Mouse (Mus musculus) CH12.LX (cell line): ENCODE data around the gene Iqcd.

Source experiments
- CHD1 ChIP-seq: IDR thresholded peaks from 2 replicates; pipeline ENCODE4 v1.6.1; 2012; ENCODE audit warnings: low read depth, low read length, improper control_type of control experiment, inconsistent platforms
- CTCF ChIP-seq, 2 experiments: IDR thresholded peaks in 1 of 2; conservative IDR thresholded peaks in 1 of 2; 2 replicates each; pipeline ENCODE4 v1.5.1; 2011 to 2012; ENCODE audit warnings: low read depth in 2 of 2, low read length in 2 of 2, improper control_type of control experiment in 1 of 2, inconsistent platforms in 1 of 2, mild to moderate bottlenecking in 1 of 2, moderate library complexity in 1 of 2
- EP300 ChIP-seq: IDR thresholded peaks from 2 replicates; pipeline ENCODE4 v1.6.1; 2011; ENCODE audit warnings: low read length, improper control_type of control experiment
- POLR2A ChIP-seq: IDR thresholded peaks from 2 replicates; pipeline ENCODE4 v1.6.1; 2011; ENCODE audit warnings: low read depth, mild to moderate bottlenecking, improper control_type of control experiment, low read length
- ZC3H11A ChIP-seq: IDR thresholded peaks from 2 replicates; pipeline ENCODE4 v1.6.1; 2012; ENCODE audit warnings: low read depth, mild to moderate bottlenecking, inconsistent platforms, low read length, improper control_type of control experiment

DNA sequence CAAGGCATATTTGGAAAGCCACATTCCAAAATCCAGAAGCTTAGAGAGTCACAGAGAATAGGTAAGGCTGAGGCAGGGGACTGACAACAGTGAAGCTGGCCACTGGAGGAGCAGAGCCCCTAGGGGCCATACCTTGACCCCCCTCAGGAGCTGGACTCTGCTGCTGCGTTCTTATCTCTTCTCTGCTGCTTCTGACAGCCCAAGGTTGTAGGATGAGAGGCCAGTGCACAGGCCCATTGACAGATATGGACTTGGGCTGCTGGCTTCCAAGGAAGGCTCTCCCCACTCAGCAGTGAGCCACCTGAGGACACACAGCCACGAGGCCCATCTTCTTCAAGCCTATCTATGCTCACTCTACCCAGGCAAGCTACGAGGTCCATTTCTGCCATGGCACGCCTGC lies 19.9 kb upstream of the Iqcd start:
- TF ChIP-seq EP300 (no peak), CTCF (conservative IDR thresholded peaks at IDR 0.05 in 1 of 2, IDR thresholded peaks at IDR 0.05 in 1 of 2; ENCODE audit: low read depth in 2 of 2, low read length in 2 of 2) (no peak), POLR2A (no peak), CHD1 (no peak), ZC3H11A (no peak)
